Mouse (Mus musculus): ENCODE results near the gene B3gnt6. TPM values are rescaled to one million over a fixed set of nuclear protein-coding genes. Genes with fewer than 3 reads are reported as not detected.
"Not testable (repeated sequence)": the region's sequence is repeated elsewhere in the genome, so short reads cannot be mapped to it uniquely, and the experiment has no call there.

The B3gnt6 gene
- total RNA-seq, 1 experiment: 0.09 TPM

GRCm38 (mm10) chr7:98188680-98189079 lies 10.6 kb downstream of the B3gnt6 start:
- H3K9me3 ChIP-seq (ENCODE audit: control insufficient read depth, insufficient read depth, low read depth, low read length): no peaks in the 10 kb centered on the region
- in situ Hi-C loops (cut with MboI; ENCODE audit: low sequenced_read_pairs in 2 of 2, unreplicated experiment in 2 of 2): no loop called here
- H3K9ac ChIP-seq (ENCODE audit: insufficient read depth, low read depth, low read length, poor library complexity, severe bottlenecking): no peak overlapping the region
- H3K4me3 ChIP-seq (ENCODE audit: insufficient read depth in 1 of 2, low read depth in 1 of 2, low read length in 2 of 2, poor library complexity in 1 of 2, severe bottlenecking in 1 of 2): no peak overlapping the region
- no peak overlapping the region for H3K27ac ChIP-seq (ENCODE audit: insufficient read depth, low read depth, low read length, poor library complexity, severe bottlenecking)
- H3K36me3 ChIP-seq (ENCODE audit: control insufficient read depth, insufficient read depth, low read length, poor library complexity, severe bottlenecking): no peaks in the 10 kb centered on the region
- TF ChIP-seq HCFC1 (IDR thresholded peaks at IDR 0.05; ENCODE audit: borderline replicate concordance, insufficient read depth, low read length): no peak
- TF ChIP-seq CHD2 (IDR thresholded peaks at IDR 0.05; ENCODE audit: low read depth, low read length): no peak
- H3K4me1 ChIP-seq (ENCODE audit: control insufficient read depth in 2 of 2, insufficient read depth in 2 of 2, low read length in 2 of 2, poor library complexity in 1 of 2): peaks cover 4 to 9% of the 10 kb centered on the region in 2 experiments; a peak in 3 of 4 replicates
- DNase-seq (ENCODE audit: low read depth, low spot score): no peak

- Histone ChIP-seq H3K27ac (ENCODE audit: insufficient read depth, low read depth, low read length, poor library complexity, severe bottlenecking) (no peak overlapping the region), H3K4me1 (ENCODE audit: control insufficient read depth in 2 of 2, insufficient read depth in 2 of 2, low read length in 2 of 2, poor library complexity in 1 of 2) (peaks cover 4 to 9% of the 10 kb centered on the region in 2 experiments; a peak in 3 of 4 replicates), H3K4me3 (ENCODE audit: insufficient read depth in 1 of 2, low read depth in 1 of 2, low read length in 2 of 2, poor library complexity in 1 of 2, severe bottlenecking in 1 of 2) (no peak overlapping the region), H3K36me3 (ENCODE audit: control insufficient read depth, insufficient read depth, low read length, poor library complexity, severe bottlenecking) (no peaks in the 10 kb centered on the region), H3K9ac (ENCODE audit: insufficient read depth, low read depth, low read length, poor library complexity, severe bottlenecking) (no peak overlapping the region), H3K9me3 (ENCODE audit: control insufficient read depth, insufficient read depth, low read depth, low read length) (no peaks in the 10 kb centered on the region)
- TF ChIP-seq MAFK (IDR thresholded peaks at IDR 0.05; ENCODE audit: insufficient read depth, low read depth, low read length) (peak; percentile 85), HCFC1 (IDR thresholded peaks at IDR 0.05; ENCODE audit: borderline replicate concordance, insufficient read depth, low read length) (no peak), CHD2 (IDR thresholded peaks at IDR 0.05; ENCODE audit: low read depth, low read length) (no peak), ZC3H11A (IDR thresholded peaks at IDR 0.05; ENCODE audit: borderline replicate concordance, low read depth, low read length) (no peak), ZNF384 (IDR thresholded peaks at IDR 0.05; ENCODE audit: low read depth, low read length) (no peak)
- no peak for DNase-seq (ENCODE audit: low read depth, low spot score)
- in situ Hi-C loops (cut with MboI; ENCODE audit: low sequenced_read_pairs in 2 of 2, unreplicated experiment in 2 of 2): no loop called here
Observed at GRCm38 (mm10) chr7:98188238-98188637, 11.0 kb downstream of the B3gnt6 start.

- H3K4me3 ChIP-seq (ENCODE audit: insufficient read depth in 1 of 2, low read depth in 1 of 2, low read length in 2 of 2, poor library complexity in 1 of 2, severe bottlenecking in 1 of 2); H3K27ac ChIP-seq (ENCODE audit: insufficient read depth, low read depth, low read length, poor library complexity, severe bottlenecking); DNase-seq (ENCODE audit: low read depth, low spot score); H3K9ac ChIP-seq (ENCODE audit: insufficient read depth, low read depth, low read length, poor library complexity, severe bottlenecking); H3K36me3 ChIP-seq (ENCODE audit: control insufficient read depth, insufficient read depth, low read length, poor library complexity, severe bottlenecking); H3K9me3 ChIP-seq (ENCODE audit: control insufficient read depth, insufficient read depth, low read depth, low read length); in situ Hi-C loops (cut with MboI; ENCODE audit: low sequenced_read_pairs in 2 of 2, unreplicated experiment in 2 of 2): not testable (repeated sequence)
- peaks cover 4 to 11% of the 10 kb centered on the region in 2 experiments; a peak in 3 of 4 replicates for H3K4me1 ChIP-seq (ENCODE audit: control insufficient read depth in 2 of 2, insufficient read depth in 2 of 2, low read length in 2 of 2, poor library complexity in 1 of 2)
Observed at GRCm38 (mm10) chr7:98187332-98187731, 11.9 kb downstream of the B3gnt6 start.

GRCm38 (mm10) chr7:98186637-98187036 lies 12.6 kb downstream of the B3gnt6 start:
- Histone ChIP-seq H3K4me3 (ENCODE audit: insufficient read depth in 1 of 2, low read depth in 1 of 2, low read length in 2 of 2, poor library complexity in 1 of 2, severe bottlenecking in 1 of 2) (no peak overlapping the region), H3K9me3 (ENCODE audit: control insufficient read depth, insufficient read depth, low read depth, low read length) (no peaks in the 10 kb centered on the region), H3K9ac (ENCODE audit: insufficient read depth, low read depth, low read length, poor library complexity, severe bottlenecking) (no peak overlapping the region), H3K27ac (ENCODE audit: insufficient read depth, low read depth, low read length, poor library complexity, severe bottlenecking) (no peak overlapping the region), H3K36me3 (ENCODE audit: control insufficient read depth, insufficient read depth, low read length, poor library complexity, severe bottlenecking) (no peaks in the 10 kb centered on the region), H3K4me1 (ENCODE audit: control insufficient read depth in 2 of 2, insufficient read depth in 2 of 2, low read length in 2 of 2, poor library complexity in 1 of 2) (peaks cover 4 to 11% of the 10 kb centered on the region in 2 experiments; a peak in 3 of 4 replicates)
- DNase-seq (ENCODE audit: low read depth, low spot score): no peak
- in situ Hi-C loops (cut with MboI; ENCODE audit: low sequenced_read_pairs in 2 of 2, unreplicated experiment in 2 of 2): no loop called here
- no peak for TF ChIP-seq ZC3H11A (IDR thresholded peaks at IDR 0.05; ENCODE audit: borderline replicate concordance, low read depth, low read length)
- no peak for TF ChIP-seq MAFK (IDR thresholded peaks at IDR 0.05; ENCODE audit: insufficient read depth, low read depth, low read length)
- TF ChIP-seq ZNF384 (IDR thresholded peaks at IDR 0.05; ENCODE audit: low read depth, low read length): no peak
- TF ChIP-seq HCFC1 (IDR thresholded peaks at IDR 0.05; ENCODE audit: borderline replicate concordance, insufficient read depth, low read length): no peak
- no peak for TF ChIP-seq CHD2 (IDR thresholded peaks at IDR 0.05; ENCODE audit: low read depth, low read length)

GRCm38 (mm10) chr7:98185326-98185725 lies 14.0 kb downstream of the B3gnt6 start:
- in situ Hi-C loops (cut with MboI; ENCODE audit: low sequenced_read_pairs in 2 of 2, unreplicated experiment in 2 of 2): no loop called here
- no peak overlapping the region for H3K27ac ChIP-seq (ENCODE audit: insufficient read depth, low read depth, low read length, poor library complexity, severe bottlenecking)
- DNase-seq (ENCODE audit: low read depth, low spot score): no peak
- H3K9ac ChIP-seq (ENCODE audit: insufficient read depth, low read depth, low read length, poor library complexity, severe bottlenecking): no peak overlapping the region
- H3K4me1 ChIP-seq (ENCODE audit: control insufficient read depth in 2 of 2, insufficient read depth in 2 of 2, low read length in 2 of 2, poor library complexity in 1 of 2): peaks cover 4 to 11% of the 10 kb centered on the region in 2 experiments; a peak in 3 of 4 replicates
- no peaks in the 10 kb centered on the region for H3K36me3 ChIP-seq (ENCODE audit: control insufficient read depth, insufficient read depth, low read length, poor library complexity, severe bottlenecking)
- no peak for TF ChIP-seq MAFK (IDR thresholded peaks at IDR 0.05; ENCODE audit: insufficient read depth, low read depth, low read length)
- no peak for TF ChIP-seq ZC3H11A (IDR thresholded peaks at IDR 0.05; ENCODE audit: borderline replicate concordance, low read depth, low read length)
- TF ChIP-seq HCFC1 (IDR thresholded peaks at IDR 0.05; ENCODE audit: borderline replicate concordance, insufficient read depth, low read length): no peak
- TF ChIP-seq CHD2 (IDR thresholded peaks at IDR 0.05; ENCODE audit: low read depth, low read length): no peak
- no peak overlapping the region for H3K4me3 ChIP-seq (ENCODE audit: insufficient read depth in 1 of 2, low read depth in 1 of 2, low read length in 2 of 2, poor library complexity in 1 of 2, severe bottlenecking in 1 of 2)
- no peaks in the 10 kb centered on the region for H3K9me3 ChIP-seq (ENCODE audit: control insufficient read depth, insufficient read depth, low read depth, low read length)
